Mouse (Mus musculus): ENCODE results near the gene Mphosph9. TPM values are rescaled to one million over a fixed set of nuclear protein-coding genes. Genes with fewer than 3 reads are reported as not detected.

The Mphosph9 gene
- 2.6 and 3.4 TPM in 2 replicates for polyA plus RNA-seq (2012; rRNA removed)
- 4.2 and 5.5 TPM in 2 replicates for polyA plus RNA-seq (2014; fragmentation: Nextera tagmentation; extraction: Ambion mirVana)

- TF ChIP-seq CTCF (IDR thresholded peaks at IDR 0.05; ENCODE audit: low read depth) (no peak), EP300 (IDR thresholded peaks at IDR 0.05; ENCODE audit: low read depth) (0 out of 2 replicates have a peak, but pooled peaks have one; percentile 26)
- H3K27ac ChIP-seq, result peak within 1 kb of the TSS; percentile 69
- ATAC-seq (ENCODE audit: insufficient read depth) (peak; percentile 96), DNase-seq (ENCODE audit: low read depth in 3 of 3, low spot score in 3 of 3) (peak; percentile 99 to 100 (median 100))
- under 1% methylated on average over 72 of the region's 72 CpGs for WGBS (ENCODE audit: insufficient replicate concordance)
- H3K27me3 ChIP-seq (ENCODE audit: control insufficient read depth, insufficient read depth, low read length), result no peaks in the 10 kb centered on the region
- H3K9me3 ChIP-seq (ENCODE audit: control insufficient read depth, low read length), result no peaks in the 10 kb centered on the region
- peak within 1 kb of the TSS; percentile 69 to 98 for H3K4me3 ChIP-seq (ENCODE audit: insufficient read depth in 1 of 2, low read depth in 2 of 2, low read length in 2 of 2)
- H3K4me1 ChIP-seq (replicated peaks; ENCODE audit: control insufficient read depth in 2 of 2, insufficient read depth in 2 of 2, low read length in 1 of 2), result peaks cover 6 to 14% of the 10 kb centered on the region in 2 experiments
- H3K36me3 ChIP-seq (replicated peaks; ENCODE audit: control insufficient read depth, insufficient read depth, low read depth), result no peaks in the 10 kb centered on the region
- H3K4me2 ChIP-seq (ENCODE audit: low read depth), result peak within 1 kb of the TSS; percentile 93
- peak within 1 kb of the TSS; percentile 86 for H3K9ac ChIP-seq (replicated peaks)
Observed at GRCm38 (mm10) chr5:124327510-124328364, at the start of gene Mphosph9, which contains the start of gene 2810006K23Rik. Gene Mphosph9 (minus strand): TSS chr5:124327972. Gene 2810006K23Rik (plus strand): TSS chr5:124328089.

DNA sequence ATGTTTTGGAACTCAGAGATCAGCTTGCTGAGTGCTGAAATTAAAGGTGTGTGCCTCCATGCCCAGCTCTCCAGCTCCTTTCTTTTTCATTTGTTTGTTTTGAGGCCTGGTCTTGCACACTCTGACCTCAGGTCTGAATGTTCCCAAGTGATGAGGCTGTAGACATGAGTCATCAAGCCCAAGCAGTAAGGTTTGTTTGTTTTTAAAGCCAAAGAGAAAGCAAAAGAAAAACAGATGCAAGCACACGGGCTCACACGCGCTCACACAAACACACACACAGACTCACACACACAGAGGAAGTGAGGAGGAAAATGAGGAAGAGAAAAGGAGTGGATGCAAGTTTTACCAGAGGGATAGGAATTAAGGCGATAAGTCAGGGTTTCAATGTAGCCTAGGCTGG lies 49.4 kb upstream of the Mphosph9 start:
- Histone ChIP-seq H3K4me3 (ENCODE audit: insufficient read depth in 1 of 2, low read depth in 2 of 2, low read length in 2 of 2) (no peak overlapping the region), H3K27me3 (ENCODE audit: control insufficient read depth, insufficient read depth, low read length) (no peaks in the 10 kb centered on the region), H3K9me3 (ENCODE audit: control insufficient read depth, low read length) (no peaks in the 10 kb centered on the region), H3K9ac (replicated peaks) (no peak overlapping the region), H3K27ac (no peak overlapping the region), H3K4me1 (replicated peaks; ENCODE audit: control insufficient read depth in 2 of 2, insufficient read depth in 2 of 2, low read length in 1 of 2) (no peaks in the 10 kb centered on the region), H3K4me2 (ENCODE audit: low read depth) (no peak overlapping the region), H3K36me3 (replicated peaks; ENCODE audit: control insufficient read depth, insufficient read depth, low read depth) (peaks cover 62% of the 10 kb centered on the region)
- 79% methylated on average over 4 of the region's 4 CpGs for WGBS (ENCODE audit: insufficient replicate concordance)
- ATAC-seq (ENCODE audit: insufficient read depth), result no peak
- DNase-seq (ENCODE audit: low read depth in 3 of 3, low spot score in 3 of 3), result no peak
- TF ChIP-seq EP300 (IDR thresholded peaks at IDR 0.05; ENCODE audit: low read depth) (no peak), CTCF (IDR thresholded peaks at IDR 0.05; ENCODE audit: low read depth) (no peak)

GRCm38 (mm10) chr5:124376401-124376800 lies 48.6 kb upstream of the Mphosph9 start:
- TF ChIP-seq CTCF (IDR thresholded peaks at IDR 0.05; ENCODE audit: low read depth), result no peak
- TF ChIP-seq EP300 (IDR thresholded peaks at IDR 0.05; ENCODE audit: low read depth), result no peak
- peaks cover 56% of the 10 kb centered on the region for H3K36me3 ChIP-seq (replicated peaks; ENCODE audit: control insufficient read depth, insufficient read depth, low read depth)

DNA sequence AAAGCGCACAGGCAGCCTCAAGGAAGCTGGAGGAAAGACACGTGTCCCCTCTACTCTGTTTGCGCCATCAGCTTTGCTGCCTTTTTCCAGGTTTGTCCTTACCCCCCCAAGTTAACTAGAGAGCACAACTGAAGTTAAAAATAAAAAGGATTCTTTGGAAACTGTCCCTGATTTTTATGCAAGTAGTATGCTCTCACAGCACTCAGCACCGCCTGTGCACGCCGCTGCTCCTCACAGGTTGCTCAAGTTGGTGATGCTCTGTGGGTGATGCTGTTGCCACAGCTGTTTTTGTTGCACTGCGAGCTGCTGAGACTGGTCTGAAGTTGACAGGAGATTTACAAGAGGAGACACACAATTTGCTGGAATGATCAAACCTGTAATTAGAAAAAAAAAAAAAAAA lies 46.5 kb upstream of the Mphosph9 start:
- WGBS (ENCODE audit: insufficient replicate concordance), result 86% methylated on average over 7 of the region's 7 CpGs
- DNase-seq (ENCODE audit: low read depth in 3 of 3, low spot score in 3 of 3) (no peak), ATAC-seq (ENCODE audit: insufficient read depth) (no peak)
- H3K27me3 ChIP-seq (ENCODE audit: control insufficient read depth, insufficient read depth, low read length), result no peaks in the 10 kb centered on the region
- TF ChIP-seq CTCF (IDR thresholded peaks at IDR 0.05; ENCODE audit: low read depth) (no peak), EP300 (IDR thresholded peaks at IDR 0.05; ENCODE audit: low read depth) (no peak)
- no peak overlapping the region for H3K9ac ChIP-seq (replicated peaks)
- no peaks in the 10 kb centered on the region for H3K4me1 ChIP-seq (replicated peaks; ENCODE audit: control insufficient read depth in 2 of 2, insufficient read depth in 2 of 2, low read length in 1 of 2)
- H3K27ac ChIP-seq, result no peak overlapping the region
- no peaks in the 10 kb centered on the region for H3K9me3 ChIP-seq (ENCODE audit: control insufficient read depth, low read length)
- no peak overlapping the region for H3K4me2 ChIP-seq (ENCODE audit: low read depth)
- H3K36me3 ChIP-seq (replicated peaks; ENCODE audit: control insufficient read depth, insufficient read depth, low read depth), result peaks cover 51% of the 10 kb centered on the region
- H3K4me3 ChIP-seq (ENCODE audit: insufficient read depth in 1 of 2, low read depth in 2 of 2, low read length in 2 of 2), result no peak overlapping the region

More at GRCm38 (mm10) chr5:124376401-124376800, 48.6 kb upstream of the Mphosph9 start:
- Histone ChIP-seq H3K27me3 (ENCODE audit: control insufficient read depth, insufficient read depth, low read length) (no peaks in the 10 kb centered on the region), H3K9ac (replicated peaks) (no peak overlapping the region), H3K9me3 (ENCODE audit: control insufficient read depth, low read length) (no peaks in the 10 kb centered on the region), H3K27ac (no peak overlapping the region), H3K4me1 (replicated peaks; ENCODE audit: control insufficient read depth in 2 of 2, insufficient read depth in 2 of 2, low read length in 1 of 2) (no peaks in the 10 kb centered on the region), H3K4me2 (ENCODE audit: low read depth) (no peak overlapping the region), H3K4me3 (ENCODE audit: insufficient read depth in 1 of 2, low read depth in 2 of 2, low read length in 2 of 2) (no peak overlapping the region)
- no peak for DNase-seq (ENCODE audit: low read depth in 3 of 3, low spot score in 3 of 3)
- ATAC-seq (ENCODE audit: insufficient read depth), result no peak
- WGBS (ENCODE audit: insufficient replicate concordance), result 82% methylated on average over 1 of the region's 1 CpGs

GRCm38 (mm10) chr5:124366721-124367120 lies 38.9 kb upstream of the Mphosph9 start:
- TF ChIP-seq CTCF (IDR thresholded peaks at IDR 0.05; ENCODE audit: low read depth) (no peak), EP300 (IDR thresholded peaks at IDR 0.05; ENCODE audit: low read depth) (no peak)

More at GRCm38 (mm10) chr5:124366721-124367120, 38.9 kb upstream of the Mphosph9 start:
- Histone ChIP-seq H3K27ac (no peak overlapping the region), H3K27me3 (ENCODE audit: control insufficient read depth, insufficient read depth, low read length) (no peaks in the 10 kb centered on the region), H3K4me3 (ENCODE audit: insufficient read depth in 1 of 2, low read depth in 2 of 2, low read length in 2 of 2) (no peak overlapping the region), H3K4me2 (ENCODE audit: low read depth) (no peak overlapping the region), H3K9ac (replicated peaks) (no peak overlapping the region), H3K36me3 (replicated peaks; ENCODE audit: control insufficient read depth, insufficient read depth, low read depth) (peaks cover 8% of the 10 kb centered on the region; the same call in 1 of the 2 replicates), H3K4me1 (replicated peaks; ENCODE audit: control insufficient read depth in 2 of 2, insufficient read depth in 2 of 2, low read length in 1 of 2) (no peaks in the 10 kb centered on the region), H3K9me3 (ENCODE audit: control insufficient read depth, low read length) (no peaks in the 10 kb centered on the region)
- ATAC-seq (ENCODE audit: insufficient read depth) (no peak), DNase-seq (ENCODE audit: low read depth in 3 of 3, low spot score in 3 of 3) (no peak)
- 52% methylated on average over 3 of the region's 3 CpGs for WGBS (ENCODE audit: insufficient replicate concordance)
